Mouse (Mus musculus): ENCODE data around the gene Tmem106b.

Gene Tmem106b

GRCm38 (mm10) chr6:13069302-13070146 lies at the start of gene Tmem106b:
Gene Tmem106b, plus strand, starts transcription at chr6:13069759.
- ATAC-seq (ENCODE audit: low TSS enrichment), result peak; percentile 98

GRCm38 (mm10) chr6:13021245-13022100 lies 48.1 kb upstream of the Tmem106b start:
- no peak for ATAC-seq (ENCODE audit: low TSS enrichment)

GRCm38 (mm10) chr6:13030558-13030957 lies 39.0 kb upstream of the Tmem106b start:
- peak; percentile 4; the same call in 1 of the 2 replicates for ATAC-seq (ENCODE audit: low TSS enrichment)

- peak; percentile 90 for ATAC-seq (ENCODE audit: low TSS enrichment)
Observed at GRCm38 (mm10) chr6:13030961-13031360, 38.6 kb upstream of the Tmem106b start.

GRCm38 (mm10) chr6:13052408-13053200 lies 17.0 kb upstream of the Tmem106b start:
- no peak for ATAC-seq (ENCODE audit: low TSS enrichment)

- no peak for ATAC-seq (ENCODE audit: low TSS enrichment)
Observed at GRCm38 (mm10) chr6:13061276-13062039, 8.1 kb upstream of the Tmem106b start.

GRCm38 (mm10) chr6:13062063-13062462 lies 7.5 kb upstream of the Tmem106b start:
- no peak for ATAC-seq (ENCODE audit: low TSS enrichment)

- no peak for ATAC-seq (ENCODE audit: low TSS enrichment)
Observed at GRCm38 (mm10) chr6:13062691-13063255, 6.8 kb upstream of the Tmem106b start.

GRCm38 (mm10) chr6:13070147-13070425 lies 527 bp downstream of the Tmem106b start:
- ATAC-seq (ENCODE audit: low TSS enrichment), result peak; percentile 32

GRCm38 (mm10) chr6:13070485-13070884 lies 926 bp downstream of the Tmem106b start:
- ATAC-seq (ENCODE audit: low TSS enrichment), result peak; percentile 27

GRCm38 (mm10) chr6:13073036-13073435 lies 3.5 kb downstream of the Tmem106b start:
- no peak for ATAC-seq (ENCODE audit: low TSS enrichment)

- ATAC-seq (ENCODE audit: low TSS enrichment), result no peak
Observed at GRCm38 (mm10) chr6:13073876-13074275, 4.3 kb downstream of the Tmem106b start.

GRCm38 (mm10) chr6:13082881-13083280 lies 13.3 kb downstream of the Tmem106b start:
- peak; percentile 55 for ATAC-seq (ENCODE audit: low TSS enrichment)

- ATAC-seq (ENCODE audit: low TSS enrichment), result peak; percentile 23; the same call in 1 of the 2 replicates
Observed at GRCm38 (mm10) chr6:13096656-13097435, 27.3 kb downstream of the Tmem106b start.

GRCm38 (mm10) chr6:13100137-13100536 lies 30.6 kb downstream of the Tmem106b start:
- no peak for ATAC-seq (ENCODE audit: low TSS enrichment)

- ATAC-seq (ENCODE audit: low TSS enrichment), result no peak
Observed at GRCm38 (mm10) chr6:13108662-13109061, 39.1 kb downstream of the Tmem106b start.

GRCm38 (mm10) chr6:13137255-13137654 lies 67.7 kb downstream of the Tmem106b start:
- no peak for ATAC-seq (ENCODE audit: low TSS enrichment)

Data from frontal cortex, adult (tissue).